Mouse (Mus musculus) heart, postnatal 14 days (tissue): ENCODE results near the gene Pax8. TPM values are rescaled to one million over a fixed set of nuclear protein-coding genes. Genes with fewer than 3 reads are reported as not detected.

Experiments used
- DNase-seq, 2 experiments: peaks; one replicate each; pipeline ENCODE4 v3.0.0; 2021 to 2022
- intact Hi-C: fragments of 180-260 bp; cut with DNase I; formaldehyde crosslinking; loops from one replicate; pipeline ENCODE4 v1.15.1; 2025
- total RNA-seq, 2 experiments: library from RNA; stranded (reverse); gene quantifications; 2 replicates each; pipeline ENCODE4 v1.2.3; 2021

The Pax8 gene
- total RNA-seq, 2 experiments from 2014 or later, result not detected

DNA sequence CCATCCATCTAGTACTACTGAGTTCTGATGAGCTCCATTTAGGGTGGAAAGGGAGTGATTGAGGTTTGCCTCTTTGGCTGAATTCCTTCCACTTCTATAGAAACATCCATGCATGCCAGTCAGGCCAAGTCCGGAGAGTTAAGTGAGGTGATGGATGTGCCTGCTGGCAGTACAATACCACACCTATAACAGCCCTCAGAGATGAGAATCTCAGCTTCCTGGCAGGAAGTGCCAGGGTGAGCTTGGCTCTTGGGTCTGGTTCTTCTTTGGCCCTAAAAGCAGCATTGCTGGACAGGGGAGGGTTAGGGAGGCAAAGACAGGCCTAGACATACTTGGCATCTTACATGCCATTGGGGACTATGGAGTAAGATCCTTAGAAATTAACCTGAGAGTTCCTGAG, 7.0 kb downstream of the Pax8 start:
- intact Hi-C loops, result no loop called here
- no peak for DNase-seq

- DNase-seq, result no peak
- intact Hi-C loops, result no loop called here
Observed at GRCm38 (mm10) chr2:24467156-24467555, 8.2 kb downstream of the Pax8 start.

DNA sequence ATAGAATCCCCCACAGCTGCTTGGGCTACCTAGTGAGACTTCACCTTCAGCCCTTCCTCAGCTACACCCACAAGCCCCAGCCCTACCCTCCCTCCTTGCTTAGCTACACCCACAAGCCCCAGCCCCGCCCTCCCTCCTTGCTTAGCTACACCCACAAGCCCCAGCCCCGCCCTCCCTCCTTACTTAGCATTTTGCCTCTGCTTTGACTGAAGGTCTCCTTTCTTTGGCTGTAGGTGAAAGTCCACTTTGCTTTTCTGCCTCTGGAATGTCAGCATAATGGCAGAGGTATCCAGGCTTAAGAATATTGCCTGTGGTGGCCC, 14.6 kb downstream of the Pax8 start:
- intact Hi-C loops, result no loop called here
- no peak for DNase-seq

- intact Hi-C loops, result no loop called here
- DNase-seq, result no peak
Observed at GRCm38 (mm10) chr2:24460112-24460807, 15.1 kb downstream of the Pax8 start.

DNA sequence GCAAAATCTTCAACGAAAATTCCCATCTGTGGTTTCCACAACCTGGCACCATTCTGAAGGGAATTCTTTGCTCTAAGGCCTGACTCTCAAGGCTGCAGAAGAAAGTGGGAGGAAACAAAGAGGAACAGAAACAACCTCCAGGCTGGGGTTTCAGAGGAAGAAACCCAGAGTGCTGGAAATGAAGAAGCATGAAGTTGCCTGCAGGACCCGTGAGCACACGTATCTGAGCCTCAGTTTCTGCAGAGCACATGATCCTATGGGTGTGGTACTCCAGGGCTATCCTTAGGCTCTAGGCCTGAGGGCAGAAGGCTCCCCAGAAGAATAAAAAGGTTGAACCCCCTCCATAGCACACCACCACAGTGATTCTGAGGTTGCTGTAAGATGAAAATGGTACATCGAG, 18.6 kb downstream of the Pax8 start:
- no peak for DNase-seq
- intact Hi-C loops, result no loop called here

DNA sequence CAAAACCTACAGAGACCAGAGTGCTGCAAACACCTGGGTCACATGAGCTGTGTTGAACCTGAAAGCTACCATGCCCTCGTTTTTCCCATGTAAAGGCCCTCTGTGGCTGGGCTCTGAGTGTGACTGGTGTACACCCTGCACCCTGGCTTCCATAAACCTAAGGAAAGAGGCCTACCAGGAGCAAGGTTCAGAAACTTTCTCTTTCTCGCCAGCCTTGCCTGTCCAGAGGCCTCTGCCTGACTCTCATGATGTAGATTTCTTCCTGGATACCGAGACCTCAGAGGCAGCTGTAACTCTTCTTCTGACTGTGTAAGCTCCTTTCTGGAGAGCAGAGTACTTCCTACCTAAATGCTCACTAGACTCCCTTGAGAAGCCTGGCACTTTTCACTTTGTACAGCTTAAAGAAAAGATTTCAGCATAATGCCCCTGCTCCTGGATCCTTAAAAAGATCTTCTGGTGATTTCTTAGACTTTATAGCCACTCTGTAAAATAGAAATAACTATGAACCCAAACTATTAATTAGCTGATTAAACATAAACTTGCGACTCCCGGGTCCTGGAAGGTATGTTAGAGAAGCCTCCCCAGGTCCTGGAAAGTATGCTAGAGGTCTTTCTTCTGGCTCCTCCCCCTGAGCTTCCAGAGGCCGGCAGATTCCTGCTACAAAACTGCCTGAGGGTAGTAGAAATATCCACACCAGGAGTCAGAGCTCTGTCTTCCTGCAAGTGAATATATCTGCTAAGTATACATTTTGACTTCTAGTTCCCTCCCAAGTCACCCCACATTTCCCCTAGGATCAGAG, 20.1 kb downstream of the Pax8 start:
- intact Hi-C loops, result no loop called here
- DNase-seq, result no peak

DNA sequence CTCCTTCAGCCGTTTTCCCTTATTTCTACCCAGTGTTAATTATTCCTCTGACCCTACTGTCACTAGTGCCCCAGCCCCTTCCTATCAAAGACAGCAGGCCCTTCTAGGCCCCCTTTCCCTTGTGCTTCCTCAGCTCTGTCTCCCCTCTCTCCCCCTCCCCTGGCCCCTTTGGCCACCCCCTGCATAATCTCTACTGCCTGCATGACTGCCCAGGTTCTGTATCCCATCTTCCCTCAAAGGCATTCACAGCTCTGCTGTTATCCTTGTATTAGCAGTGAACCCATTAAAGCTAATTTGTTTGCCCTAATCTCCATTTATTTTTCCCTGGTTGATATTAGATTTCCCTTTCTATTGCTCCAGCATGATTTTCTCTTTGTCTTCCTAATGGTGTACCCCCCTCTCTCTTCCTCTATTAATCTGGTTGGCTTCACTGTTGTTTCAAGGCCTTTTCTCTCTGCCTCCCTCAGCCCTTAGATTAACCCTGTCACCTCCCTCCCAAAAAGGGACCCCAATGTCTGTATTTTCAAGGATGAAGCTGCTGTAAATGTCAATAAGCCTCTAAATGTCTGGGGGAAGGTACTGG, 20.9 kb downstream of the Pax8 start:
- intact Hi-C loops, result no loop called here
- DNase-seq, result no peak

GRCm38 (mm10) chr2:24453206-24453605, 22.2 kb downstream of the Pax8 start:
- intact Hi-C loops, result no loop called here
- peak in 1 of 2 experiments; percentile 26 for DNase-seq

DNA sequence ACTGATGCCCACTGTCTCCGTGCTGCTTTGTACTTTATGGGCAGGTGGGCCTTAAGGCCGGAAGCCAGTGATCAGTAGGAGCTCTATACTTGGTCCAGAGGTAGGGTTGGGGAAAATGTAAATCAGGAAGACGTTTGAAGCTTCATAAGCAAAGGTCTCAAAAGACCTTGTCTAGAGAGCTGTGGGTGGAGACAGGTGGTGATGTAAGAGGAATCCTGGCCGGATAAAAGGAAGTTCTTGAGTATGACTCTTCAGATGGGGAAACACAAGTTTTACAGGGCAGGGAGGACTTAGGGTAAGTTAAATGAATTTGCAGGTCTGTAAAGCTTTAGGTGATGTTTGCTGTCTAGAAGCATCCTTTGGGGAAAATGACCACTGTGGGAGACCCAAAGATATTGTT, 26.3 kb downstream of the Pax8 start:
- no peak for DNase-seq
- intact Hi-C loops, result no loop called here

GRCm38 (mm10) chr2:24443256-24443790, 32.1 kb downstream of the Pax8 start:
- no peak for DNase-seq

DNA sequence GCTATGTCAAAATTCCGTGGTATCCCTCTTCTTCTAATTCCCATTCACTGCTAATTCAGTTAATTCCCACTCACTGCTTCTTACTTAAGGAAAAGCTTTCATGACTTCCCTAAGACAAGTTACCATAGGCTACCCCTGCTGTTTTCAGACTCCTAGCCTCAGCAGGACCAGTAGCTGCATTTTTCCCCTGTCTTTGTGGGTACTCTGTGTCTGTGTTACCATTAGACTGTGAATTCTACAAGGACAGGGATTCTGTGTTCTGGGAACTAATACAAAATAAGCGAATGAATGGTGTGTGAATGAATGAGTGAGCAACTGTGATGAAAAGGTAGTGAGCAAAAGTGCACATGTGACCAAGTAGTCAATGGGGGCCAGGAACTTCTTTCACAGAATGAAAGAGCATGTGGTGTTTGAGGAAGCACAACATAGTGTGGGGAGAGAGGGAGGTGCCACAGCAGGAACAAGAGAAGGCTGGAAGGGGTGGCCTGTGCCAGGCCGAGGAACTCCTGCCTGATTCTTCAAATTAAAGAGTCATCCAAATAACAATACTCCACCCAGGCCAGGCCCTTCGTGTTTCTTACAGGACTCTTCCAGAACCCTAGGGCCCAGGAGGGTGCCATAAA, 33.0 kb downstream of the Pax8 start:
- intact Hi-C loops, result no loop called here
- DNase-seq, result no peak

More at GRCm38 (mm10) chr2:24443256-24443790, 32.1 kb downstream of the Pax8 start:
- intact Hi-C loops, result no loop called here

- DNase-seq, result no peak
- intact Hi-C loops, result no loop called here
Observed at GRCm38 (mm10) chr2:24441899-24442298, 33.5 kb downstream of the Pax8 start.

GRCm38 (mm10) chr2:24440056-24440455, 35.3 kb downstream of the Pax8 start:
- intact Hi-C loops, result no loop called here
- DNase-seq, result no peak

DNA sequence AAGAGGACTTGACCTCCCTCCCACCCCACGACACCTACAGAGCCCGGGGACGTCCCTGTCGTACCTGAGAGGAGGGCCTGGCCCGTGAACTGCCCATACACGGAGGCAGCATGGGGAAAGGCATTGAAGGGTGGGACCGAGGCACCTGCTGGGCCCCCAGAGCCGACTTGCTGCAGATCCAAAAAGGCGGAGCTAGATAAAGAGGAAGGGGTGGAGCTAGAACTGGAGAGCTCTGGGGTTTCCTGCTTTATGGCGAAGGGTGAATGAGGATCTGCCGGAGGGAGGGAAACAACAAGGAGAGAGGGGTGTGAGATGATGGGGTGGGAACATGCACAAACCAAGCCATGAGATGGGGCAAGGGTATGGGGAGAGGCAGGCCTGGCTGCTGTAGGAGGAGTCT, 39.7 kb downstream of the Pax8 start:
- DNase-seq, result no peak
- intact Hi-C loops, result no loop called here

GRCm38 (mm10) chr2:24434670-24435069, 40.7 kb downstream of the Pax8 start:
- intact Hi-C loops, result no loop called here
- no peak for DNase-seq

DNA sequence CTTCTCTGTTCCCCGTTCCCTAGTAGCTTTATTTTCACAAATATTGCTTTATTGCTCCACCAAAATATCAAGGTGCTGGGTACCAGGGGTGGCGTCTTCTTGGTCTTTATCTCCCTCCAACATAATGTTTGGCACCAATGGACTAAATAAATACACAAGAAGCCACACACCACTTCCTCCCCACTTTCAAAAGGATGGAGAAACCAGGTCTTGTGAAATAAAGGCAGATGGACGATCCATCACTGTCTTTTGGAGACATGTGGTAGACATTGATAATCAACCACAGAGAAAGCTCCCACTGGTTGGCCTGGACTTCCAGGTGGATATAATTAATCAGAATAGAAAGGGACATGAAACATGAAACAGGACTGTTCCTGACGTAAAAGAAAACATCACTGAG, 45.6 kb downstream of the Pax8 start:
- intact Hi-C loops, result no loop called here
- no peak for DNase-seq

DNA sequence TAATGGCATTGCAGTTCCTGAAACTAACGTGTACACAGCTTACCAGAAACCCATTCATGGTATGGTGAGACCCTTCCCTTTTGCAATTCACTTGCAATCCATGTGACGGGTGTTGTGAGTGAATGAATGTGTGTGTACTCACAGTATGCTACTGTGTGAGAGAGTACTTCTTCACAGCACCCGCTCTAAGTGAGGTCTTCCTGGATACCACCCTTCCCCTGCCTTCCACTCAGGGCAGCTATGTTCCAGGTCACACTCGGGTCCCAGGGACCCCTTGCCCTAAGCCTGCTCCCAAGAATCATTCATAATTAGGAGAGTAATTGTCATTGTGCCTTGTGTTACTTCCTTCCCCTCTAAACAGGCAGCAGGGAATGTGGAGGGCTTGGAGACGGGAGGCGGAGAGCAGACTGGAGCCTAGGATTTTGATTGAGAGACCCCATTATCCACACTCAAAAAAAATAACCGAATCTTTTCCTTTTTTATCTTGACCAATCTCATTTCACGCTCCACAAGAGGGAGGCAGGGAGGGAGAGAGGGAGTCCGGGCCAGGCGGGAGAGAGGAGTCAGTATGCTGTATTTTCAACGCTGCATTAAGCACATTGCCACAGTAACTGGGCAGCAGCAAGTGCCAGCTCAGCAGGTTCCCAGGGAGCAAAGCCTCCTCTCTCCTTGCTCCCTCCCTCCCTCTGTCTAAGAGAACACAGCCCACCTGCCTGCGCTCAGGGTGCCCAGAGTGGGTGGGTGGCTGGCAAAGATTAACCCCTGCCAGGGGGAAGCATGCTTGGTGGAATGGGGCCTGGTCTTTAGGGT, 47.3 kb downstream of the Pax8 start:
- no peak for DNase-seq
- intact Hi-C loops, result no loop called here

DNA sequence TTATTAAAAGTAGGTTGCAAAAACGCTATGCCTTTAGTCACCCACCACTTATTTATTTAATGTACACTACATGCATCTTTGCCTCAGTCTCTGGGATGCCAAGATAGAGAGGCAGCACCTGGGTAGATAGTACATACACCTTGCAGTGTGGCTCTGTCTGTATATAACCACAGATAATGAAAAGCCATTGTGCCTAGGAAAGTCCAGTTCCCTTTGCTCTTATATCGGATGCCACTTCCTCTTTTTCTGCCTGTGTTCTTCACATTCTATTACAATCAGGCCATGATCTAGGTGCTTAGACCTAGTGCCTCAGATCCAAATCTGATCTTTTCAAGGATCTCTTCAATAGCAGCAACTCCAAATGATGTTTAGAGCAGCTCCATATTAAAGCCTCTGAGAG, 49.8 kb downstream of the Pax8 start:
- no peak for DNase-seq
- intact Hi-C loops, result no loop called here

DNA sequence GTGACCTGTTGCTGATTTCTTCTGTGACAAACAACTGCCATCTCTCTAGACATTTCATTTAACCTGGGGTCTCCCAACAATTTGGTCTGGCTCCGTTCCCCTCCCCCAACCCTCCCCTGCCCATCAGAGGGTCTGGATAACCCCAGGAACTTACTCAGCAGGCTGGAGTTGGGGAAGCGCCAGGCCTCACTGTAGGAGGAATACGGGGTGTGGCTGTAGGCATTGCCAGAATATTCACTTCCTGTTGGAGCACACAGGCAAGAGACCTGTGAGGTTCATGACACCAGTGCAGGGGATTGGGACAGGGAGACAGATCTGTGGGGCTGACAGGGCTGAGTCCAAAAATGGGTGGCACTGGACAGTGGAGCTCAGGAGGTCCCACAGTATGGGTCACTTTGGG, 52.6 kb downstream of the Pax8 start:
- DNase-seq, result no peak
- intact Hi-C loops, result no loop called here

DNA sequence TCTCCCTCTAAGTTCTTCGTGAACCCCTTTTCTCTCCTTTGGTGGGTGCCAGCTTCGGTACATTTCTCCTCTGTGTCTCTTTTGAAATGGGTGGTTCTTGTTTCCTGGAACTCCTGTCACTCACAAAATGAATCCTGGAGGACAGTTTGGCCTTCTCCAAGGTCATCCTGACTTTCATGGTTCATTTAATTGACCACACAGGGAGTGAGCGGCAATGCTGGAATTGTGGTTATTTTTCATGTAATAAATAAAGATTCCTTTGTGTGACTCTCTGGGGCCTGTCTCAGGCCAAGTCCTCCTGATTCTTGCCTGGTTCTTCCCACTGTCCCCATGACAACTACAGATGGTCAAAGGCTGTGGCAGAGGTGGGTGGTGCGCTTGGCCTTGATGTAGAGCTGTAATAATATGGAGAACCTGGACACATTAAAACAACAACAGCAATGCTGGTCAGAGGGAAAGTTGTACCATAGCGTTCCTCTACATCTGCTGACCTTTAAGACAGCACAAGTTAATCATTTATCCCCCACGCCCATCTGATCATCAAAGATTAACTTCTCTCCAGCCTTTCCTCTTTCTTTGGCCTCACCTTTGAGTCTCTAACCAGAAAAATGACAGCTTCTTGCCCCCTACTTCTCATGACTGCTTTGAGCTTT, 54.1 kb downstream of the Pax8 start:
- no peak for DNase-seq
- intact Hi-C loops, result no loop called here
